Mouse (Mus musculus): Measurements from ENCODE around the gene Ifi27l2b.

The Ifi27l2b gene

DNA sequence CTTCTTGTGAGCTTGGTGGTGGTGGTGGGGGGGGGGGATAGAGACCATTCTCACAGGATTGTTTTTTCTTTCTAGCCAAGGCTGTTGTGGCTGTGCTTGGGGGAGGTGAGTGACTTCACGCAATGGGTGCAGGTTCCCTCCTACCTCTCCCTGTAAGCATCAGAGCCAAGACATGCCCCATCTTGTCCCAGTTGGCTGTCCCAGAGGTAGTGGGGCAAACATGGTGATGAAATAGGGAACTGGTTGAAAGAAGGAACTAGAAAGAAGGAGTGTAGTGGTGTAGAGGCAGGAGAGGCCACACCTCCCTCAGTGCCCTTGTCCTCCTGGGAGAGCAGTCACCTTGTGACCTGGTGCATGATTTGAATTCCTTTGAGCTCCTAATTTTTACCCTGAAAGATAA lies 19.4 kb downstream of the Ifi27l2b start:
- no peak for DNase-seq (ENCODE audit: low spot score in 2 of 2)

DNA sequence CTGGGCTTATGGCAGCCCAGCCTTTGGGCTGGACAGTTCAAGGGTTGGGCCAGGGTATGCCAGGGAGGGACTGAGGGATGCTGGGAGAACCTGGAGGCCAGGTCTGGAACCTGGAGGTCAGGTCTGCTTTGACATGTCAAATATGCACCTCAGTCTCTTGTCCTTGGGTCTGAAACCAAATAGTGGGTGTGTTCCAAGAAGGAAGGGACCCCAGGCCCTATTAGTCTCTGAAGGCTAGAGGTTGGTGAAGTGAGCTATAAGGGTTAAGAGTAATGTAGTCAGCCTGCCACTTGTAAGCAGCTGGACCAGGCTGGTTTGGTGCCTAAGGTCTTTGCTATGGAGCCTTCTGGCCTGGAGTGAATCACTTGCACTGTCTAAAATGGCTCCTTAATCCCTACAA lies 22.2 kb downstream of the Ifi27l2b start:
- DNase-seq (ENCODE audit: low spot score in 2 of 2), result no peak

DNA sequence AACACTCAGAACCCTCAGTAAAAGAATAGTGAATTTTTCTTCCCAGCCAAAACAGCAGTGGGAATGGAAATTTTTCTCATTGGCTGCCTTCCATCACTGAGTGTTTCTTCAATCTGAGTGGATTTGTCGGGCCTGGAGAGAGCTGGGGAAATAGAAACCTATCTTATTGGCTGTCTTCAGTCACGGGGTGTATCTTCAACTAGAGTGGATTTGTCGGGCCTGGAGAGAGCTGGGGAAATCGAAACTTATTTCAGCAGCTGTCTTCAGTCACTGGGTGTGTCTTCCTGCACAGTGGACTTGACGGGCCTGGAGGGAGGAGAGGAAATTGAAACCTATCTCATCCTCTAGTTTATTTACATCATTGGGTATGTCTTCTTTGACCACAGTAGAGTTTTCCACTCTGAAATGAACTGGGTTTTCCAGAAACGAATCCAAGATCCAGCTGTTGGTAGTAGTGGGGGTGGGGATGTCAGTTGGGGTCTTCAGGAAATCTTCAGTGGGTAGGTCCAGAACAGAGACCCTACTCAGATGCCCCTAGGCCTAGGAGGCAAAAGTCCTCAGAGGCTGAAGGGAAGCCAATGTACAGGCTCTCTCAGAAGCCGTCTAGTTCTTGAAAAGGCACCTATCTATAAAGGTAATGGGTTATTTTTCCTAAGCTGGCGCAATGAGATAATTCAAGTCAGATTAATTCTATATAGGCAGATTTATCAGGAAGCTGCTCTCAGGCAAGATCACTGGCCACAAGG lies 22.9 kb downstream of the Ifi27l2b start, which contains the start of gene Ifi27:
Ifi27 (plus strand) TSS at position 226 of the 746 bp plus-strand sequence.
- DNase-seq (ENCODE audit: low spot score in 2 of 2), result peak; percentile 45 to 59

DNA sequence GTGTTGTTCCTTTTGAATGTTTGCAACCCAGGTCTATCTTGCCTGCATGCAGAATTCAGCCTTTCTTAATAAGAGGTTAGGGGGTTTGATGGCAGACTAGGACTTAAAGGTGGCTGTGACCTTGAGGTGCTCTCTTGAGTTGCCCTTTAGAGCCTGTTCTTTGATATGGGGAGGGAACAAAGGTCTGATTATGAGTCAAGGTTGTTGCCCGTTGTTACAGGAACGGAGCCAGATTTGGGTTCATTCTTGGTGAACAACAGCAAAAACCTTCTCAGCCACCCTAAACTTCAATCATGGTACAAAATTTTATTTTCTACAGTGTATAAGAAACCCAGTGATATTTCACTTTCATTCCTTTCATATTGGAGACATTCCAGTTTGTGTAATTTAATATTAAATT lies 23.6 kb downstream of the Ifi27l2b start:
- no peak for DNase-seq (ENCODE audit: low spot score in 2 of 2)

DNA sequence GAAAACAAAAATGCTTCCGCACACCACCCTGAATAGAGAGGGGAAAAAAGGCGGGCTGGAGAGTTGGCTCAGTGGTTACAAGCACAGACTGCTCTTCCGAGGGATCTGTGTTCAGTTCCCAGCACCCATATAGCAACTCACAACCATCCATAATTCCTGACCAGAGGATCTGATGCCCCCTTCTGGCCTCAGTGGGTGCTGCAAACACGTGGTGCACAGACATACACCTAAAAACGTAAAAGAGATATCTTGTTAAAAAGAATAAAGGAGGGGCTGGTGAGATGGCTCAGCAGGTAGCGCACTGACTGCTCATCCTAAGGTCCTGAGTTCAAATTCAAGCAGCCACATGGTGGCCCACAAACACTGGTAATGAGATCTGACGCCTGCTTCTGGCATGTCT lies 30.3 kb downstream of the Ifi27l2b start:
- no peak for DNase-seq (ENCODE audit: low spot score in 2 of 2)

DNA sequence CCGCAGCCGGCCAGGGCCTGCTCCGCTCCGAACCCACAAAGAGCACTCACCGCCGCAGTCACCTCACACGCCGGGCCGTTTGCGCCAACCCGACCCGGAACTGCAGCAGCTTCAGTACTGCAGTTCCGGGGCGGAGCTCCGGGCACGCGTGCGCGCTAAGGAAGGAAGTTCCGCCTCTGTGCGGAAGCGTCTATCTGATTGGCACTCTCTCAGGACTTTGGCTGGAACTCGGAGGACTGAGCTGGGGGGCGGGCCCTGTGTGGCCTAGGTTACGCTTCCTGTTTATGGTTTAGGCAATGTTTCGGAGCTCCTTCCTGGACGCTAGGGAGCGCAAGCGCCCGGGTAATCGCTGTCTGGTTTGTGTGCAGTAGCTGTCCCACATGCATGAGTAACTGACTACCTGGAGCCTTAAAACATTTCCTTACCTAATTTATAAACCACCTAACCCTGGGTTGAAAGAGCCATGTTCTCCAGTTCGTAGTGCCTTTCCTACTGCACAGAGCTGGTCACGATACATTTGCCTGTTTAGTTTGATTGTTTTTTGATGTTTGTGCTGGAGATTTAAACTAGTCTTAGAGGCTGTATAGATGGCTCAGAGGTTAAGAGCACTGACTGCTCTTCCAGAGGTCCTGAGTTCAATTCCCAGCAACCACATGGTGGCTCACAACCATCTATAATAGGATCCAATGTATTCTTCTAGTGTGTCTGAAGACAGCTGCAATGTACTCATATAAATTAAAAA lies 31.1 kb downstream of the Ifi27l2b start, which contains the start of gene Ddx24:
Ddx24 (minus strand) TSS at position 102 of the 742 bp plus-strand sequence.
- peak; percentile 97 to 99 for DNase-seq (ENCODE audit: low spot score in 2 of 2)

DNA sequence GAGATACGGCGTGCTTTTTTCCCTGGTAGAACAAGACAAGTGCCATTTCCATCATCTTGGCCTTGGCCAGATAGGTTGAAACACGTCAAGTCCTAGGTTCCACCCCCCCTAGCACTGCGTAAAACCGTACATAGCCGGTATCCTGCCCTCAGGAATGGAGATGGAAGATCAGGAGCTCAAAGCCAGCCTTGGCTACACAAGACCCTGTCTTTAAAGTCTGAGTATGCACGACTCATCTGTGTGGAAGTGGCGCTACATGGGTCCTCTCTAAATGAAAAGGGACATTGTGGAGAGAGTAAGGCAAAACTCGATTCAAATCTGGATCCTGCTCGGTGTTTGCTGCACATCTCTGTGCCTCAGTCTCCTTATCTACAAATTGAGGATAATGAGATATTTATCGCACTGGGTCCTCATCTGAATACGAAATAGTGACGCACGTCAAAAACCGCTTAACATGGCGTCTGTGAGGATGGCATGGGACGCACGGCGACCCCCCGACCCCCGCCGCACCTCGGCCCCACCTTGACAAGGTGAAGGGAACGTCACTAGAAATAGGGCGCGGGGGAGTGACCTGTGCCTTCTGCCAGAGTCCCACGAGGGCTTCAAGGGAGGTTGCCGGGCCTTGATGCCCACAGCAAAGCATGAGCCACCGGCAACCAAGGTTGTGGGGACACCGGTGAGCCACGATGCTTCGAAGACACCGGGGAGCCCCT lies 31.9 kb downstream of the Ifi27l2b start:
- DNase-seq (ENCODE audit: low spot score in 2 of 2), result no peak

DNA sequence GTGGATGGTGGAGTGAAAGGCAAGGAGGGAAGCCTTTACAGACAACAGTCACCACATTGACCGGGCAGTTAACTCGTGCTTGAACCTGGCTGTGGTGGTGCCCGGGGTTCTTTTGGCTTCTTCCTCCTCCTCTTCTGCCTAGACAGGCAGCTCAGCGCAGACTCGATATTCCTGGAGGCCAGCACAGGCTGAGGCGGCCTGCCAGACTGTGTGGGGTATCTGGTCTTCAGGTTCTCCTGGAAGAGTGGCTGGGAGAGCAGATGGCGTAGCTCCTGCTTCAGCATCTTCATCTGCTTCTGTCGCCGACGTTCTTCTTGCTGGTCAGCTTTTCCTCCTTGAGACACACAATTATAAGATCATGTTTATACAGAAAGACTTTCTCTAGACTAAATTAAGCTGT lies 48.9 kb downstream of the Ifi27l2b start:
- DNase-seq (ENCODE audit: low spot score in 2 of 2), result peak; percentile 67 to 68

DNA sequence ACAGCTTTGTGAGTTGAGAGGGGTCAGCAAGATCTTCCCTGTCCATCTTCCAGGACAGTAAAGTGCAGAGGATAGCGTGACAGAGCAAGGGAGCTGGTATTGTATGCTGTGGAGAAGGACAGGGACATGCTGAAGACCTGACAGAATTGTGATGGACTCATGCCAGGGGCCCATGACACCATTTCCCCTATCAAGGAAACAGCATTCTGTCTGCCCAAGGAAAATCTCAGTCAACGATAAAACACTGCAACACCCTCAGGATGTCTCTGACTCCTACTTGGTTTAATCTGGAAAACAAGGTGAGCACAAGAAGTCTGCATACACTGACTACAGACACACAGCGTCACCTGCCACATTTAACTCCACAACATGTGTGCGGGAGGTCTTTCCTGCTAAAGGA lies 49.3 kb downstream of the Ifi27l2b start, which contains the start of gene 9330161L09Rik:
9330161L09Rik (minus strand) TSS at position 101 of the 400 bp plus-strand sequence.
- DNase-seq (ENCODE audit: low spot score in 2 of 2), result no peak

DNA sequence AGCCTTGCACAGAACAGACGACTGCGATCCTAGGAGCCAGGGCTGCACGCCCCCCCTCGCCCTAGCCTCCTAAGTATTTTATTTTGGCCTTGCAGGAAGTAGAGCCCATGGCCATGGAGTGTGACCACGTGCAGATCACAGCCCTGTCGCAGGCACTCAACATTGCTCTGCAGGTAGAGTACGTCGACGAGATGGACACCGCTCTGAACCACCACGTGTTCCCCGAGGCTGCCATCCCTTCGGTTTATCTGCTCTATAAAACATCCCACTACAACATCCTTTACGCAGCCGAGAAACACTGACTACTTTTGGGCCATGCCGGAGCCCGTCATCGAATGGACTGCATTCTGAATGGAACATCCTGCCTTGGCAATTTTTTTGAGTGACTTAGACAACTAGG lies 52.9 kb downstream of the Ifi27l2b start:
- no peak for DNase-seq (ENCODE audit: low spot score in 2 of 2)

Data from right cerebral cortex, adult 2 months (tissue).